Mouse (Mus musculus): ENCODE measurements at regions not wholly inside any gene's neighbourhood (a gene's known extent, or its start where the extent isn't known, plus 50 kb on each side); places are given as distances from the start of the nearest gene placed in this dataset.
A peak's percentile ranks its signal among the peaks of the same experiment; 100 is the strongest.
"Not testable (repeated sequence)": the region's sequence is repeated elsewhere in the genome, so short reads cannot be mapped to it uniquely, and the experiment has no call there.

- ATAC-seq (ENCODE audit: low TSS enrichment) = no peak
These were observed 81.7 kb downstream of the Sem1 start for GRCm38 (mm10) chr6:6496789-6497188.

- no peak for ATAC-seq (ENCODE audit: low TSS enrichment)
These were observed 82.1 kb downstream of the Sem1 start for GRCm38 (mm10) chr6:6496336-6496735.

DNA sequence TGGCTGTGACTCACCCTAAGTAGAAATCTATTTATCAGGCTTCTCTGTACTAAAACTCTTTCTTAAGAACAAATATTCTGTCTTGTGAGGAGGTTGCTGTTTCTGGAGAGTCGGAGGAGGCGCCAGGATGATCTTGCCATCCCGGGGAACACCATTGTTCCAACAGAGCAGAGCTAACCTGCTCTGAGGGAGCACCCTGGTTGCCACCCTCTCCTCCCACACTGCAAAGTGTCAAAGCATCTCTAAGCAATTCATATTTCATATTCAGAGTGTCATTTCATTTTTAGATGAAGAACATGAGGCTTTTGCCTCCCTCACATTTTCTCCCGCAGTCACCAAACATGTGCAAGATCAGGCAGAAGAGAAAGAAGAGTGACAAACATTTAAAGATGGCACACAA lies 90.3 kb downstream of the Sem1 start:
- peak; percentile 99 for ATAC-seq (ENCODE audit: low TSS enrichment)

GRCm38 (mm10) chr6:6481596-6481995 lies 96.9 kb downstream of the Sem1 start:
- not testable (repeated sequence) for ATAC-seq (ENCODE audit: low TSS enrichment)

DNA sequence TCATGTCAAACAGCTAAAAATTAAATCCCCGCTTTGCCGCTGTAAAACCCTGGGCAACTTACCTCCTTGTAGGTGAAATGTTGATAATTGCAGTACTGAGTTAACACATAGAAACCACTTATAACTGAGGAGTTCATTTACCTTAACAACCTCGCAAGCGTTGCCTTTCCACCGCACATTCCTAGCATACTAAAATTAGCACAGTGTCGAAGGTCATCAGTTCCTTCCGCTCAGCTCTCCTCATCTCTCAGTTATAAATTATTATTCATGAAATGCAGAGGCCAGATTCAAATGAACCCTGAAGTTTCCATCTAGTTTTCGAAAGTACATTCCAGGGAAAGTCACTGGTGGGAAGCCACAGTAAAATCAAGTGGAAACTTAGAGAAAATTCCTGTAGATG lies 108.1 kb downstream of the Sem1 start:
- no peak for ATAC-seq (ENCODE audit: low TSS enrichment)

- no peak for ATAC-seq (ENCODE audit: low TSS enrichment)
These were observed 110.9 kb downstream of the Sem1 start for GRCm38 (mm10) chr6:6467526-6467925.

DNA sequence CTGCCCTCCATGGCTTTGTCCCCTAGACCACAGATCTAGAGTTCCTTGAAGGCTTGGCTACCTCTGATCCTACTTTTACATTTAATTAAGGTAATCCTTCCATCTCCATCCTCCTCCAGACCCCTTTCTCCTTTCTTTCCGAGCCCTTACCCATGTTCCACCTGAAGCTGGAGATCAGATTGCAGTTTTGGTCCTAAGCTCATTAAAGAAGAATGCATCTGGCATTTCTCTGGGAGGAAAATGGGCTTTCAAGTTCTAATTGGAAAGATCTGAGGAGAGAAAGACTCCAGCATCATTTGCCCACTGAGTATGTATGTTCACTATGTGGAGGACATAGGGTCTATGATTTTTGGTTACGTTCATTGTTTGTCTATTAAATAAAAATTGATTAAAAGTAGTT lies 112.2 kb downstream of the Sem1 start:
- no peak for ATAC-seq (ENCODE audit: low TSS enrichment)

DNA sequence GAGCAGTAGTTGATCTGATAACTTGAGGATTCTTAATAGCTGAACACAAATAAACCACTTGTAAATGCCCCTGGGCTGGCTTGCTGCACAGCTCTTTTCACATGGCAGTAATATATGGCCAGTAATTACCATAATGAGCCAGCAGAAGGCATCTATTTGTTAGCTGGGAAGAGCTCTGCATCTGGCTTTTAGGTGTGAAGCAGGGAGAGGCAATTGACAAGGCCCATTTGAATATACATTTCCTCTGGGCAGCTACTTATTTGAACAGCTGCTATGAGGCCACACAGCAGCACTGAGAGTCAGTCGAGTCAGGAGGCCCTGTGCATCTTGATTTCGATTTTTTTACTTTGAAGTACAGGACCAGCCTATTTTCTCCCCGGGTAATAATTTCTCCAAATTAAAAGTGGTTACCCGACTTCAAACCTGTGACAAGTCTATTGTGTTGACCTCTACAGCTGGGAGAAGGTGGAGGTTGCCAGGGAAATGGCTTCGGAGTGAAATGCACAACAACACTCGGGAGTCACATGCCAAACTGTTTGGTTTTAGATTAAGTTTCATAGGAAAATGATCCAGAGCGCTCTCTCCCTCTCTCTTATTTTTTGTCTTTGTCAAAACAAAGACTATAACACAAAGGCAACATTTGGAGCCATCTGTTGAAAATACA lies 114.5 kb downstream of the Sem1 start:
- no peak for ATAC-seq (ENCODE audit: low TSS enrichment)

- ATAC-seq (ENCODE audit: low TSS enrichment) = no peak
These were observed 118.6 kb downstream of the Sem1 start for GRCm38 (mm10) chr6:6459918-6460239.

DNA sequence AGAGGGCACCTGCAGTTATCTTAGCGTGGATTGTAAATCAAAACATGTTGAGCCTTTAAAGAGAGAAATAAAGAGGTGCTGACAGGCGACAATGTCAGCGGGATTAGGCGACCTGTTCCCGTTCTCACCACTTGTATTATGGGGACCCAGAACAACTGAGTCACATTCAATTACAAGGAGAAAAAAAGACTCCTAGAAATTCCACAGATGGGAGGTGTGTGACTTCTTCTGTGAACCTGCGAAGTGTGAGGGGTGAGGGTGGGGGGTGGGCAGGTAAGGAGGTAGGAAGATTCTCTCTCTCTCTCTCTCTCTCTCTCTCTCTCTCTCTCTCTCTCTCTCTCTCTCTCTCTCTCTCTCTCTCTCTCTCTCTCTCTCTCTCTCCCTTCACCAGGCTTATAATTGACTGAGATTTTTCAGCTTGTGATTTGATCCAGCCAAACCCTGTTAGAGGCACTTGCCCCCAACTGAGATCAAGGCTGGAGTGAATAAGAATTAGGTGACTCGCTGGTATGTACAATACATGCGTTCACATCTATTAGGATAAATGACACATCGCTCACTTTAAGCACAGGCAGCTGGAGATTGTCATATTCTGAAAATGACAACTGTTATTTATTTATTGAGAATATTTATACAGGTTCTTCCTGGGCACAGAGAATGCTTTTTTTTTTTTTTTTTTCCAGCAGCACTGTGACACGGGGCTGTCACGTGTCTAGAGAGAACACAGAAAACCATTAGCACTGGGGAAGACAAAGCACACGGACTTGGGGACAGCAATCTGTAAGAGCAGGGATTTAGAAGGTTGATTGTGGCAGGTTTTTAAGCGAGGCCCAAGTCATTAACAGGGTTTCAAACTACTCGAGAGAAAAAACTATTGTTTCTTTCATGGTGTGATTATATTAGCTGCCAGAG lies 119.2 kb downstream of the Sem1 start:
- no peak for ATAC-seq (ENCODE audit: low TSS enrichment)

DNA sequence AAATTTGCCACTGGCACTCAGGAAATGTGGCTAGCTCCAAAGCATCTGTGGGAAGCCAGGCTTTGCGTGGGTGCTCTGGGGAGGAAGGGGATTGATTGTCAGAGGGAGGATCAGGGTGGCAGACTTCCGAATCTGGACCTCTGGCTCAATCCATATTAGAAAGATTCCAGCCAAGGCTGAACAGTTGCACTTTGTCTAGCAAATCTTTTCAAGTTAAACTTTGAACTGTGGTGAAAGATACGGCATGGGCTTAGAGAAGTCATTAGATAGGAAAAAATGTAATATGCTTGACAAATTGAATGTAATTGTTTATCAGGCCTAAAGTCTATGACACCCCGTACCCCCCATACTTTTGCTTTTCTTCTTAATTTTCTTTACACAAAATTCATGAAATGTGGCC lies 120.7 kb downstream of the Sem1 start:
- ATAC-seq (ENCODE audit: low TSS enrichment) = no peak

DNA sequence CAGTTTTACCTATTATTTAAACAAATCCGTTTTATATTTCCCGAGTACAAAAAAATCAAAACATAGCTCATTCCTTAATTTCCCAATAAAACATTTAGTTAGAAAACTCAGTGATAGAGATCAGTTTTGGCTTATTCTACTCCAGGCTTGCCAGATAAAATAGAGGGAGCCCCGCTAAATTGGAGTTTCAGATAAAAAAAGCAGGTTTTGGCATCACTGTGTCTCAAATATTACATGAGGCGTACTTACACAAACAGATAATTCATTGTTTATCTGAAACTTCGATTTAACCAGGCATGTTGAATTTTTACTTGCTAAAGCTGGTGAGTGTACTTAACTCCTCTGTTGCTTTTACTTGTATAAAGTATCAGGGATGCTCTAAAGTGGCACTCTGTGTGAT lies 121.5 kb downstream of the Sem1 start:
- no peak for ATAC-seq (ENCODE audit: low TSS enrichment)

GRCm38 (mm10) chr6:6455566-6455965 lies 122.9 kb downstream of the Sem1 start:
- ATAC-seq (ENCODE audit: low TSS enrichment) = no peak

GRCm38 (mm10) chr6:6454396-6454795 lies 124.1 kb downstream of the Sem1 start:
- ATAC-seq (ENCODE audit: low TSS enrichment) = no peak

DNA sequence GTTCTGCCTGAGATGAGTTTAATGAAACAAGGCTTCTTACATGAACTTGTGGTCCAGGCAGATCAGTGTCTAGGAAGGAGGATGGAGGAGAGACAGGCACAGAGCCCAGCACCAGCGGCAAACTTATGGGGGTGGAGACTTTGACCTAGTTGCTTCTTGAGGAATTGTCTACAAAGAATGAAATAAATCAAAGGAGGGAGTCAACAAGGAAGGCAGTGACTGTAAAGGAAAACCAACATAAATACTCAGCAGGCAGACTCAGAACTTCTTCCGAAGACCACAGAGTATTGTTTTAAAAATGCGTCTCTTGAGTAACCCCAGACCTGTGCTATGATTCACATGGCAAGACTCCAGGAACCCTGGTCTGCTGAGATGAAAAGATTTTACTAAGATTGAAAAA lies 143.6 kb downstream of the Sem1 start:
- ATAC-seq (ENCODE audit: low TSS enrichment) = no peak

- no peak for ATAC-seq (ENCODE audit: low TSS enrichment)
These were observed 144.1 kb downstream of the Sem1 start for GRCm38 (mm10) chr6:6434261-6434802.

- no peak for ATAC-seq (ENCODE audit: low TSS enrichment)
These were observed 145.3 kb downstream of the Sem1 start for GRCm38 (mm10) chr6:6433179-6433578.

- ATAC-seq (ENCODE audit: low TSS enrichment) = peak; percentile 77
These were observed 163.5 kb downstream of the Sem1 start for GRCm38 (mm10) chr6:6414654-6415610.

GRCm38 (mm10) chr6:6397997-6398396 lies 180.5 kb downstream of the Sem1 start:
- no peak for ATAC-seq (ENCODE audit: low TSS enrichment)

- no peak for ATAC-seq (ENCODE audit: low TSS enrichment)
These were observed 172.8 kb upstream of the Slc25a13 start for GRCm38 (mm10) chr6:6389454-6390445.
